ENCODE assay signal across 36 mouse cellular contexts in genomic region chr5:90447577-90447976, GRCm38 (mm10). TPM values are rescaled to one million over a fixed set of nuclear protein-coding genes. Genes with fewer than 3 reads are reported as not detected.
DNase-seq lines count a peak whose midpoint lies in the region; ATAC-seq and TF ChIP-seq lines count a peak whose summit lies in the region.
"Had no signal": no experiment of that assay in that cellular context is flagged by ENCODE, and none has a peak within 500 bp of the region (broad histone marks: within the 10 kb centered on the region; RNA-seq: fewer than 3 reads in every experiment).

No protein-coding gene starts in this region.

- peak; percentile 53 for ATAC-seq in intestine, embryonic 16.5 days
- ATAC-seq in intestine, postnatal 0 days = no peak
- ATAC-seq in stomach, embryonic 15.5 days (ENCODE audit: insufficient read depth, low FRiP score, low read depth) = peak; percentile 65; the same call in 1 of the 2 replicates
- no peak for ATAC-seq in stomach, postnatal 0 days (ENCODE audit: low FRiP score, low TSS enrichment)
- peak; percentile 89 for ATAC-seq in liver, embryonic 13.5 days (ENCODE audit: low read depth)
- ATAC-seq: activated CD4-positive, CD25-positive, alpha-beta regulatory T cell, adult 4 months; forebrain, embryonic 14.5 days; hindbrain, embryonic 16.5 days; intestine, embryonic 15.5 days had no signal

- H3K9me3 ChIP-seq in intestine, embryonic 16.5 days (ENCODE audit: control insufficient read depth, low read length) = no peaks in the 10 kb centered on the region
- no peaks in the 10 kb centered on the region for H3K9me3 ChIP-seq in intestine, postnatal 0 days (ENCODE audit: control insufficient read depth)
- no peaks in the 10 kb centered on the region for H3K9me3 ChIP-seq in stomach, embryonic 15.5 days
- H3K9me3 ChIP-seq in stomach, postnatal 0 days (ENCODE audit: control insufficient read depth, low read length) = no peaks in the 10 kb centered on the region
- H3K9me3 ChIP-seq in liver, embryonic 13.5 days (replicated peaks) = no peaks in the 10 kb centered on the region
- no peaks in the 10 kb centered on the region for H3K9me3 ChIP-seq in hindbrain, embryonic 10.5 days
- H3K9me3 ChIP-seq: intestine, embryonic 15.5 days; limb, embryonic 12.5 days; neural tube, embryonic 15.5 days had no signal

- no peaks in the 10 kb centered on the region for H3K27me3 ChIP-seq in intestine, embryonic 16.5 days (replicated peaks; ENCODE audit: control insufficient read depth, insufficient read depth, low read length)
- no peaks in the 10 kb centered on the region for H3K27me3 ChIP-seq in intestine, postnatal 0 days (replicated peaks; ENCODE audit: control insufficient read depth, insufficient read depth, low read length)
- no peaks in the 10 kb centered on the region for H3K27me3 ChIP-seq in stomach, embryonic 15.5 days (replicated peaks)
- no peaks in the 10 kb centered on the region for H3K27me3 ChIP-seq in stomach, postnatal 0 days (ENCODE audit: control insufficient read depth, insufficient read depth, low read length)
- H3K27me3 ChIP-seq in liver, embryonic 13.5 days = no peaks in the 10 kb centered on the region
- no peaks in the 10 kb centered on the region for H3K27me3 ChIP-seq in hindbrain, embryonic 10.5 days (ENCODE audit: insufficient read depth, poor library complexity, severe bottlenecking)
- H3K27me3 ChIP-seq: CH12.LX; intestine, embryonic 15.5 days; limb, embryonic 12.5 days; neural tube, embryonic 15.5 days had no signal

- no peak overlapping the region for H3K4me2 ChIP-seq in intestine, embryonic 16.5 days (ENCODE audit: low read depth, low read length)
- no peak overlapping the region for H3K4me2 ChIP-seq in intestine, postnatal 0 days (replicated peaks; ENCODE audit: low read depth)
- no peak overlapping the region for H3K4me2 ChIP-seq in stomach, embryonic 15.5 days
- H3K4me2 ChIP-seq in stomach, postnatal 0 days (replicated peaks; ENCODE audit: low read depth) = no peak overlapping the region
- H3K4me2 ChIP-seq in liver, embryonic 13.5 days = no peak overlapping the region
- H3K4me2 ChIP-seq: intestine, embryonic 15.5 days; limb, embryonic 12.5 days; neural tube, embryonic 15.5 days had no signal

- TF ChIP-seq CTCF in intestine, postnatal 0 days (IDR thresholded peaks at IDR 0.05; ENCODE audit: low read depth) = no peak
- TF ChIP-seq CTCF in stomach, postnatal 0 days (IDR thresholded peaks at IDR 0.05; ENCODE audit: low read depth) = no peak

- H3K36me3 ChIP-seq in intestine, embryonic 16.5 days (ENCODE audit: control insufficient read depth, insufficient read depth, low read length) = no peaks in the 10 kb centered on the region
- no peaks in the 10 kb centered on the region for H3K36me3 ChIP-seq in intestine, postnatal 0 days (ENCODE audit: control insufficient read depth, insufficient read depth)
- no peaks in the 10 kb centered on the region for H3K36me3 ChIP-seq in stomach, embryonic 15.5 days
- no peaks in the 10 kb centered on the region for H3K36me3 ChIP-seq in stomach, postnatal 0 days (ENCODE audit: control insufficient read depth, insufficient read depth, low read length)
- H3K36me3 ChIP-seq in liver, embryonic 13.5 days = no peaks in the 10 kb centered on the region
- H3K36me3 ChIP-seq in hindbrain, embryonic 10.5 days = no peaks in the 10 kb centered on the region
- H3K36me3 ChIP-seq: intestine, embryonic 15.5 days; limb, embryonic 12.5 days; neural tube, embryonic 15.5 days had no signal

- no peak for TF ChIP-seq EP300 in stomach, postnatal 0 days (optimal IDR thresholded peaks at IDR 0.05)

- no peak for DNase-seq in stomach, postnatal 0 days (ENCODE audit: low spot score)
- DNase-seq in liver, embryonic 13.5 days = no peak
- DNase-seq in yolk sac, embryonic 10.5 days (ENCODE audit: low spot score) = peak; percentile 76
- DNase-seq in left cerebral cortex, adult 18-20 months (ENCODE audit: low spot score in 2 of 2) = no peak
- no peak for DNase-seq in hindbrain, embryonic 10.5 days (ENCODE audit: low spot score)
- DNase-seq: adrenal gland, adult 2 months; adrenal gland, postnatal 36 days; cerebellum, adult 8-10 months; cerebellum, postnatal 25 days; gastrocnemius, postnatal 14 days; heart, postnatal 14 days; lung, adult 2 months; lung, postnatal 10 days; midbrain, embryonic 14.5 days; right cerebral cortex, adult 18-20 months; right cerebral cortex, postnatal 4 days; thymus, postnatal 4 days had no signal

- no peaks in the 10 kb centered on the region for H3K4me1 ChIP-seq in intestine, embryonic 16.5 days (ENCODE audit: control insufficient read depth, insufficient read depth, low read length)
- H3K4me1 ChIP-seq in intestine, postnatal 0 days (replicated peaks; ENCODE audit: control insufficient read depth, insufficient read depth, low read length) = no peaks in the 10 kb centered on the region
- H3K4me1 ChIP-seq in stomach, embryonic 15.5 days = no peaks in the 10 kb centered on the region
- no peaks in the 10 kb centered on the region for H3K4me1 ChIP-seq in stomach, postnatal 0 days (replicated peaks; ENCODE audit: control insufficient read depth, insufficient read depth)
- H3K4me1 ChIP-seq in liver, embryonic 13.5 days (replicated peaks) = peaks cover 2% of the 10 kb centered on the region; the same call in 1 of the 2 replicates
- no peaks in the 10 kb centered on the region for H3K4me1 ChIP-seq in hindbrain, embryonic 10.5 days (replicated peaks)
- H3K4me1 ChIP-seq: intestine, embryonic 15.5 days; limb, embryonic 12.5 days; neural tube, embryonic 15.5 days had no signal

- no peak overlapping the region for H3K9ac ChIP-seq in intestine, embryonic 16.5 days (ENCODE audit: low read depth, low read length)
- no peak overlapping the region for H3K9ac ChIP-seq in intestine, postnatal 0 days (ENCODE audit: low read depth, low read length)
- no peak overlapping the region for H3K9ac ChIP-seq in stomach, embryonic 15.5 days
- no peak overlapping the region for H3K9ac ChIP-seq in stomach, postnatal 0 days (ENCODE audit: low read length)
- H3K9ac ChIP-seq in liver, embryonic 13.5 days = no peak overlapping the region
- H3K9ac ChIP-seq: intestine, embryonic 15.5 days; limb, embryonic 12.5 days; neural tube, embryonic 15.5 days had no signal

- WGBS in intestine, embryonic 16.5 days = 67% methylated on average over 3 of the region's 3 CpGs
- 52% methylated on average over 3 of the region's 3 CpGs for WGBS in intestine, postnatal 0 days
- 62% methylated on average over 3 of the region's 3 CpGs for WGBS in stomach, embryonic 15.5 days
- WGBS in stomach, postnatal 0 days = 71% methylated on average over 3 of the region's 3 CpGs
- WGBS in liver, embryonic 13.5 days (ENCODE audit: insufficient replicate concordance) = 61% methylated on average over 3 of the region's 3 CpGs
- WGBS in hindbrain, embryonic 10.5 days = 87% methylated on average over 3 of the region's 3 CpGs

- H3K4me3 ChIP-seq in intestine, embryonic 16.5 days (ENCODE audit: low read length) = no peak overlapping the region
- H3K4me3 ChIP-seq in intestine, postnatal 0 days (ENCODE audit: low read depth, low read length) = no peak overlapping the region
- no peak overlapping the region for H3K4me3 ChIP-seq in stomach, embryonic 15.5 days (replicated peaks)
- H3K4me3 ChIP-seq in stomach, postnatal 0 days (ENCODE audit: low read depth, low read length) = no peak overlapping the region
- no peak overlapping the region for H3K4me3 ChIP-seq in liver, embryonic 13.5 days (replicated peaks)
- no peak overlapping the region for H3K4me3 ChIP-seq in hindbrain, embryonic 10.5 days
- H3K4me3 ChIP-seq: intestine, embryonic 15.5 days; left cerebral cortex, adult 2 months; limb, embryonic 12.5 days; neural tube, embryonic 15.5 days had no signal

- no peak overlapping the region for H3K27ac ChIP-seq in intestine, embryonic 16.5 days (ENCODE audit: low read length)
- H3K27ac ChIP-seq in intestine, postnatal 0 days (ENCODE audit: low read depth, low read length) = no peak overlapping the region
- H3K27ac ChIP-seq in stomach, embryonic 15.5 days = no peak overlapping the region
- no peak overlapping the region for H3K27ac ChIP-seq in stomach, postnatal 0 days (replicated peaks)
- peak overlapping the region; percentile 72 for H3K27ac ChIP-seq in liver, embryonic 13.5 days
- H3K27ac ChIP-seq in hindbrain, embryonic 10.5 days = no peak overlapping the region
- H3K27ac ChIP-seq: intestine, embryonic 15.5 days; left cerebral cortex, adult 2 months; limb, embryonic 12.5 days; macrophage; neural tube, embryonic 15.5 days had no signal

RNA-seq across cellular contexts. Expression of gene Alb, which starts 13.1 kb away (rescaled TPM):
- polyA plus RNA-seq in intestine, embryonic 16.5 days (2015; fragmentation: Nextera tagmentation; extraction: Ambion mirVana) = 40.3 and 106 TPM in 2 replicates
- 0.99 and 1.1 TPM in 2 replicates for polyA plus RNA-seq in intestine, postnatal 0 days (2015; fragmentation: Nextera tagmentation; extraction: Ambion mirVana)
- polyA plus RNA-seq in stomach, embryonic 15.5 days (2015; fragmentation: Nextera tagmentation; extraction: Ambion mirVana) = 83.4 and 276 TPM in 2 replicates
- polyA plus RNA-seq in stomach, postnatal 0 days (2015; fragmentation: Nextera tagmentation; extraction: Ambion mirVana) = 23.6 and 39.8 TPM in 2 replicates
- polyA plus RNA-seq in liver, embryonic 13.5 days (2015; fragmentation: Nextera tagmentation; extraction: Ambion mirVana) = 1,711 and 2,009 TPM in 2 replicates
- not detected for total RNA-seq in left cerebral cortex, adult 18-20 months (2021)
- polyA plus RNA-seq in hindbrain, embryonic 10.5 days (2016; fragmentation: Nextera tagmentation; extraction: Ambion mirVana) = not detected in 2 replicates
- total RNA-seq: ES-E14; granulocyte monocyte progenitor cell, adult 5-6 weeks; layer of hippocampus, adult 18-20 months; layer of hippocampus, postnatal 10 days; left cerebral cortex, adult 2 months; left cerebral cortex, postnatal 25 days had no signal
- polyA plus RNA-seq: activated CD4-positive, CD25-positive, alpha-beta regulatory T cell, adult 4 months; C2C12; forebrain, embryonic 14.5 days; hindbrain, embryonic 11.5 days; hindbrain, embryonic 16.5 days; macrophage; midbrain, embryonic 14.5 days had no signal

RNA-seq across cellular contexts. Expression of gene Afp, which starts 43.0 kb away (rescaled TPM):
- polyA plus RNA-seq in intestine, embryonic 16.5 days (2015; fragmentation: Nextera tagmentation; extraction: Ambion mirVana) = 221 and 328 TPM in 2 replicates
- polyA plus RNA-seq in intestine, postnatal 0 days (2015; fragmentation: Nextera tagmentation; extraction: Ambion mirVana) = 541 and 696 TPM in 2 replicates
- 254 and 621 TPM in 2 replicates for polyA plus RNA-seq in stomach, embryonic 15.5 days (2015; fragmentation: Nextera tagmentation; extraction: Ambion mirVana)
- 25.1 and 56.2 TPM in 2 replicates for polyA plus RNA-seq in stomach, postnatal 0 days (2015; fragmentation: Nextera tagmentation; extraction: Ambion mirVana)
- polyA plus RNA-seq in liver, embryonic 13.5 days (2015; fragmentation: Nextera tagmentation; extraction: Ambion mirVana) = 6,379 and 7,757 TPM in 2 replicates
- not detected for total RNA-seq in left cerebral cortex, adult 18-20 months (2021)
- polyA plus RNA-seq in hindbrain, embryonic 10.5 days (2016; fragmentation: Nextera tagmentation; extraction: Ambion mirVana) = 0.24 and 0.61 TPM in 2 replicates
- total RNA-seq: adrenal gland, adult 2 months; adrenal gland, postnatal 36 days; gastrocnemius, postnatal 14 days; heart, postnatal 14 days; layer of hippocampus, adult 18-20 months; layer of hippocampus, postnatal 10 days; left cerebral cortex, postnatal 25 days had no signal
- polyA plus RNA-seq: adrenal gland, adult 2 months; forebrain, embryonic 14.5 days; hindbrain, embryonic 11.5 days; midbrain, embryonic 14.5 days had no signal

Comparison
In these comparisons a context has a peak if more than half of its experiments do, and no peak if none do; other contexts are left out.
1. ATAC-seq: peak in intestine, embryonic 16.5 days (single experiment), stomach, embryonic 15.5 days (single experiment) and liver, embryonic 13.5 days (single experiment); none in intestine, postnatal 0 days (single experiment) and stomach, postnatal 0 days (single experiment).
2. RNA of gene Alb, which starts 13.1 kb away (polyA plus RNA-seq): 1,711 to 2,009 TPM in liver, embryonic 13.5 days, 83.4 to 276 TPM in stomach, embryonic 15.5 days, 40.3 to 106 TPM in intestine, embryonic 16.5 days and 23.6 to 39.8 TPM in stomach, postnatal 0 days; 0.99 to 1.1 TPM in intestine, postnatal 0 days and not detected in hindbrain, embryonic 10.5 days; every median in the first group is over 10 times any median in the second.
3. RNA of gene Afp, which starts 43.0 kb away (polyA plus RNA-seq): 6,379 to 7,757 TPM in liver, embryonic 13.5 days, 254 to 621 TPM in stomach, embryonic 15.5 days, 541 to 696 TPM in intestine, postnatal 0 days, 221 to 328 TPM in intestine, embryonic 16.5 days and 25.1 to 56.2 TPM in stomach, postnatal 0 days; 0.24 to 0.61 TPM in hindbrain, embryonic 10.5 days; every median in the first group is over 10 times any median in the second.